Mouse (Mus musculus) MEL (cell line): ENCODE results near the gene Nms. TPM values are rescaled to one million over a fixed set of nuclear protein-coding genes. Genes with fewer than 3 reads are reported as not detected.

Experiments
- polyA plus RNA-seq, 2 experiments: library from polyadenylated mRNA; stranded (reverse) in 1 of 2; unstranded in 1 of 2; fragments of >175 nt in 1 of 2; fragments of >200 nt in 1 of 2; gene quantifications; 2 replicates each; pipeline versions ENCODE4 v1.2.1 to v1.2.4; 2012; ENCODE audit warnings: low replicate concordance in 2 of 2, low read depth in 1 of 2; ENCODE audit not compliant: insufficient read length in 2 of 2, insufficient read depth in 1 of 2, missing spikeins in 1 of 2
- total RNA-seq: library from RNA; depleted of rRNA; stranded (reverse); fragments of 300-350 nt; gene quantifications from 2 replicates; pipeline ENCODE4 v1.2.3, GENCODE M21; 2012; rRNA removed

The Nms gene
- total and polyA plus RNA-seq, 3 experiments, result not detected

Other genes with a start within 250 kb of the Nms start
- gene Lonrf2, start 102.4 kb upstream of the Nms start, total RNA-seq, result not detected in 2 replicates
- gene Lonrf2, start 102.4 kb upstream of the Nms start, polyA plus RNA-seq, result not detected
- 0.07 and 0.31 TPM in 2 replicates for gene Chst10, start 41.0 kb upstream of the Nms start, total RNA-seq
- gene Chst10, start 41.0 kb upstream of the Nms start, polyA plus RNA-seq, result under 1 TPM in 1 of 2 experiments, not detected in 1; 0.43 TPM
- 44.0 and 52.5 TPM in 2 replicates for gene Pdcl3, start 46.5 kb downstream of the Nms start, total RNA-seq
- 100 to 1,000 TPM in 1 of 2 experiments, 10 to 100 TPM in 1; 71.5 to 236 TPM for gene Pdcl3, start 46.5 kb downstream of the Nms start, polyA plus RNA-seq